Mouse (Mus musculus) CH12.LX (cell line): ENCODE results near the gene Rilpl1. TPM values are rescaled to one million over a fixed set of nuclear protein-coding genes. Genes with fewer than 3 reads are reported as not detected.
A peak's percentile ranks its signal among the peaks of the same experiment; 100 is the strongest.

ENCODE experiments used
- DNase-seq: peaks from one replicate; pipeline ENCODE4 v3.0.0-alpha.2; 2013; ENCODE audit errors: extremely low read depth
- H3K27ac ChIP-seq: 2 replicates; pipeline ENCODE4 v1.5.1; 2012; ENCODE audit warnings: low read depth, mild to moderate bottlenecking, control low read depth, moderate library complexity; ENCODE audit not compliant: insufficient read depth
- H3K27me3 ChIP-seq: replicated peaks from 2 replicates; pipeline ENCODE3; 2012; ENCODE audit warnings: inconsistent platforms
- H3K36me3 ChIP-seq, 2 experiments: replicated peaks in 1 of 2; 2 replicates each; pipeline versions ENCODE3 to v1.6.1; 2012; ENCODE audit warnings: inconsistent platforms in 1 of 2, low read length in 1 of 2, mild to moderate bottlenecking in 1 of 2, mixed read lengths in 1 of 2, moderate library complexity in 1 of 2; ENCODE audit not compliant: control insufficient read depth in 1 of 2, insufficient read depth in 1 of 2
- H3K4me1 ChIP-seq, 2 experiments: 2 replicates each; pipeline ENCODE4 v1.6.1; 2012; ENCODE audit warnings: inconsistent platforms in 1 of 2, moderate library complexity in 1 of 2; ENCODE audit not compliant: insufficient read depth in 2 of 2, control insufficient read depth in 1 of 2
- H3K4me2 ChIP-seq: 2 replicates; pipeline ENCODE4 v1.6.1; 2012; ENCODE audit warnings: low read depth, mild to moderate bottlenecking, control low read depth; ENCODE audit not compliant: poor library complexity, insufficient read depth, severe bottlenecking
- H3K4me3 ChIP-seq, 3 experiments: fragments of 150-350 bp in 1 of 3; sonication (generic) in 1 of 3; replicated peaks in 1 of 3; 2 replicates each; pipeline versions ENCODE3 to v1.5.1; 2011 to 2012; ENCODE audit warnings: low read depth in 2 of 3, low read length in 2 of 3, mild to moderate bottlenecking in 2 of 3, moderate library complexity in 2 of 3, control low read depth in 1 of 3, improper control_type of control experiment in 1 of 3, inconsistent platforms in 1 of 3, mixed read lengths in 1 of 3; ENCODE audit not compliant: poor library complexity in 1 of 3
- H3K79me2 ChIP-seq: replicated peaks from 2 replicates; pipeline ENCODE4 v1.6.1; 2012; ENCODE audit warnings: mild to moderate bottlenecking, moderate library complexity; ENCODE audit not compliant: control insufficient read depth, poor library complexity, insufficient read depth, severe bottlenecking; ENCODE audit errors: extremely low read depth
- H3K9ac ChIP-seq: 2 replicates; pipeline ENCODE4 v1.6.1; 2012; ENCODE audit warnings: low read depth, mild to moderate bottlenecking, control low read depth, moderate library complexity; ENCODE audit not compliant: insufficient read depth
- H3K9me3 ChIP-seq: replicated peaks from 2 replicates; pipeline ENCODE3; 2012; ENCODE audit warnings: low read length, inconsistent platforms, mixed read lengths
- BHLHE40 ChIP-seq: IDR thresholded peaks from 2 replicates; pipeline ENCODE4 v1.6.1; 2011; ENCODE audit warnings: mild to moderate bottlenecking, low read depth, low read length, improper control_type of control experiment
- ELF1 ChIP-seq: IDR thresholded peaks from 2 replicates; pipeline ENCODE4 v1.6.1; 2014; ENCODE audit warnings: low read depth, mild to moderate bottlenecking, inconsistent platforms, low read length, improper control_type of control experiment
- ETS1 ChIP-seq: conservative IDR thresholded peaks from 2 replicates; pipeline ENCODE4 v1.6.1; 2012; ENCODE audit warnings: low read depth, mild to moderate bottlenecking, inconsistent platforms, low read length, improper control_type of control experiment, moderate library complexity
- HCFC1 ChIP-seq: IDR thresholded peaks from 2 replicates; pipeline ENCODE4 v1.6.1; 2012; ENCODE audit warnings: low read depth, mild to moderate bottlenecking, inconsistent platforms, low read length, improper control_type of control experiment
- IRF4 ChIP-seq: IDR thresholded peaks from 2 replicates; pipeline ENCODE4 v1.6.1; 2014; ENCODE audit warnings: low read depth, mild to moderate bottlenecking, inconsistent platforms, low read length, improper control_type of control experiment
- KAT2A ChIP-seq: IDR thresholded peaks from 2 replicates; pipeline ENCODE4 v1.6.1; 2012; ENCODE audit warnings: low read length, improper control_type of control experiment, inconsistent platforms; ENCODE audit not compliant: insufficient replicate concordance
- MAFK ChIP-seq: IDR thresholded peaks from 2 replicates; pipeline ENCODE4 v1.6.1; 2011; ENCODE audit warnings: low read length, improper control_type of control experiment; ENCODE audit not compliant: insufficient replicate concordance
- MAX ChIP-seq: IDR thresholded peaks from 2 replicates; pipeline ENCODE4 v1.6.1; 2011; ENCODE audit warnings: low read length, improper control_type of control experiment
- MYC ChIP-seq: IDR thresholded peaks from 2 replicates; pipeline ENCODE4 v1.6.1; 2011; ENCODE audit warnings: low read depth, mild to moderate bottlenecking, improper control_type of control experiment, low read length
- NELFE ChIP-seq: IDR thresholded peaks from 2 replicates; pipeline ENCODE4 v1.6.1; 2011; ENCODE audit warnings: low read depth, low read length, improper control_type of control experiment
- PAX5 ChIP-seq: IDR thresholded peaks from 2 replicates; pipeline ENCODE4 v1.6.1; 2012; ENCODE audit warnings: low read length, inconsistent platforms, mixed read lengths
- POLR2AphosphoS2 ChIP-seq: IDR thresholded peaks from 2 replicates; pipeline ENCODE4 v1.6.1; 2011; ENCODE audit warnings: low read depth, low read length, improper control_type of control experiment
- RAD21 ChIP-seq: IDR thresholded peaks from 2 replicates; pipeline ENCODE4 v1.6.1; 2011; ENCODE audit warnings: low read depth, mild to moderate bottlenecking, low read length, improper control_type of control experiment, moderate library complexity
- SIN3A ChIP-seq: IDR thresholded peaks from 2 replicates; pipeline ENCODE4 v1.6.1; 2012; ENCODE audit warnings: low read length, improper control_type of control experiment, inconsistent platforms
- TBP ChIP-seq: conservative IDR thresholded peaks from 2 replicates; pipeline ENCODE4 v1.6.1; 2011; ENCODE audit warnings: low read depth, low read length, improper control_type of control experiment
- USF1 ChIP-seq: IDR thresholded peaks from 2 replicates; pipeline ENCODE4 v1.6.1; 2014; ENCODE audit warnings: low read depth, mild to moderate bottlenecking, inconsistent platforms, low read length, improper control_type of control experiment
- dilution Hi-C: fragments of 300-500 bp; cut with MboI; formaldehyde crosslinking; loops from 2 replicates; pipeline ENCODE4 v1.14.3; 2020; ENCODE audit warnings: low sequenced_read_pairs; ENCODE audit not compliant: extremely low pct_unique_long_range_greater_than_20kb, extremely low pct_ligation_motif_present
- in situ Hi-C: fragments of 300-500 bp; cut with MboI; formaldehyde crosslinking; loops from 3 replicates; pipeline ENCODE4 v1.14.3; 2019; ENCODE audit warnings: low sequenced_read_pairs, low pct_ligation_motif_present, low pct_unique_long_range_greater_than_20kb, mixed read lengths
- polyA plus RNA-seq: library from polyadenylated mRNA; unstranded; fragments of >175 nt; gene quantifications from 2 replicates; pipeline ENCODE4 v1.2.1, GENCODE M21; 2012; ENCODE audit warnings: low read depth; ENCODE audit not compliant: insufficient read length
- total RNA-seq, 2 experiments: library from RNA; depleted of rRNA; stranded (reverse); fragments of 300-350 nt in 1 of 2; fragments of >200 nt in 1 of 2; gene quantifications; 2 replicates each; pipeline ENCODE4 v1.2.3; 2012 to 2014

Gene Rilpl1
- total and polyA plus RNA-seq, 3 experiments = 3.1 to 5.7 (median 5.4) TPM

DNA sequence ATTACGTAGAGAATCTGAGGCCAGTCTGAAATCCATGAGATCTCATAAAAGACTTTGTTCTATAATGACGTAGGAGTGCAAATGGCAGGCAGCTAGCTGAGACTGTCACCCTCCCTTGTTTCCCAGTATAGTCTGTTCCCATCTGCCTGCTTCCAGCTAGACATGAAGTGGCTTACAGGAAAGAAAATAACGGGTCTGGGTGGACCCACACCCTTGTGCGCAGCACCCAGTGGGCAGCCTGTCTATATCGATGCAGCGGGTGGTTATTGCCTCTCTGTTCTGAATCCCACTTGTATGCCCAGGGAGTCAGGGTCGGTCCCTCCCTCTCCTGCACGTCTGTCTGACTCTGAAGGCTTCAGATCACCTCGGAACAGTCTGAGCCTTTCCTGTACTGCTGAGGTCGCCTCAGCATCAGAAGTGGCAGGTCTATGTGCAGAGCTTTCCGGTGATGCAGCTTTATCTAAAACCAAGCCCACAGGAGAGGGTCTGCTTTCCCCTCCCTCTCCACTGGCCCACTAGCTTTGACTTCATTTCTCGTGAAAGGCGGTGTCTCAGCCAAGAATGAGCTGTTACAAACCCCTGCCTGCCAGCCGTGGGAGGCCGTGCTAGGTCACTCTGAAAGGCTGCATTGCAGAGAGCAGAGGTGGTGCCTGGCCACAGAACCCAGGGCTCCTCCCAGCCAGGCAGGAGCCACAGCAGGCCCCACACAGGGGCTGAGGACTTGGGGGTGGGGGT, 78.5 kb downstream of the Rilpl1 start:
- H3K9me3 ChIP-seq = no peaks in the 10 kb centered on the region

GRCm38 (mm10) chr5:124450641-124451340, 80.4 kb downstream of the Rilpl1 start:
- in situ Hi-C loops = no loop called here
- no peak for DNase-seq
- Histone ChIP-seq H3K79me2 (peaks cover 87% of the 10 kb centered on the region), H3K9me3 (no peaks in the 10 kb centered on the region), H3K4me3 (no peak overlapping the region), H3K36me3 (peaks cover 74 to 80% of the 10 kb centered on the region in 2 experiments), H3K27ac (no peak overlapping the region), H3K27me3 (no peaks in the 10 kb centered on the region), H3K9ac (no peak overlapping the region), H3K4me1 (peaks cover 15 to 70% of the 10 kb centered on the region in 2 experiments), H3K4me2 (no peak overlapping the region)
- dilution Hi-C loops = no loop called here
- TF ChIP-seq SIN3A = no peak
- TF ChIP-seq POLR2AphosphoS2 = no peak
- no peak for TF ChIP-seq BHLHE40
- TF ChIP-seq MAX = no peak
- no peak for TF ChIP-seq ETS1
- TF ChIP-seq NELFE = no peak
- TF ChIP-seq IRF4 = no peak
- TF ChIP-seq KAT2A = no peak
- no peak for TF ChIP-seq TBP
- TF ChIP-seq HCFC1 = no peak
- no peak for TF ChIP-seq RAD21
- no peak for TF ChIP-seq MYC
- no peak for TF ChIP-seq USF1

More for the DNA sequence above, 78.5 kb downstream of the Rilpl1 start:
- H3K27ac ChIP-seq = peak overlapping the region; percentile 18; the same call in 1 of the 2 replicates
- H3K79me2 ChIP-seq = peaks cover 69% of the 10 kb centered on the region
- TF ChIP-seq MAFK (no peak), BHLHE40 (no peak), ELF1 (no peak), PAX5 (no peak)
- H3K9ac ChIP-seq = no peak overlapping the region
- no peak overlapping the region for H3K4me2 ChIP-seq
- no peaks in the 10 kb centered on the region for H3K27me3 ChIP-seq
- dilution Hi-C loops = no loop called here
- peaks cover 86 to 94% of the 10 kb centered on the region in 2 experiments for H3K36me3 ChIP-seq
- no peak overlapping the region for H3K4me3 ChIP-seq
- peaks cover 15 to 63% of the 10 kb centered on the region in 2 experiments for H3K4me1 ChIP-seq
- in situ Hi-C loops = no loop called here
- DNase-seq = no peak
